Mouse (Mus musculus) kidney, adult 8-10 months (tissue): ENCODE data around the gene Hps4.

Experiments
- DNase-seq, 2 experiments: peaks; one replicate each; pipeline ENCODE4 v3.0.0; 2022

Gene Hps4

GRCm38 (mm10) chr5:112324637-112325545, 18.0 kb upstream of the Hps4 start:
- peak; percentile 32 to 50 for DNase-seq

DNA sequence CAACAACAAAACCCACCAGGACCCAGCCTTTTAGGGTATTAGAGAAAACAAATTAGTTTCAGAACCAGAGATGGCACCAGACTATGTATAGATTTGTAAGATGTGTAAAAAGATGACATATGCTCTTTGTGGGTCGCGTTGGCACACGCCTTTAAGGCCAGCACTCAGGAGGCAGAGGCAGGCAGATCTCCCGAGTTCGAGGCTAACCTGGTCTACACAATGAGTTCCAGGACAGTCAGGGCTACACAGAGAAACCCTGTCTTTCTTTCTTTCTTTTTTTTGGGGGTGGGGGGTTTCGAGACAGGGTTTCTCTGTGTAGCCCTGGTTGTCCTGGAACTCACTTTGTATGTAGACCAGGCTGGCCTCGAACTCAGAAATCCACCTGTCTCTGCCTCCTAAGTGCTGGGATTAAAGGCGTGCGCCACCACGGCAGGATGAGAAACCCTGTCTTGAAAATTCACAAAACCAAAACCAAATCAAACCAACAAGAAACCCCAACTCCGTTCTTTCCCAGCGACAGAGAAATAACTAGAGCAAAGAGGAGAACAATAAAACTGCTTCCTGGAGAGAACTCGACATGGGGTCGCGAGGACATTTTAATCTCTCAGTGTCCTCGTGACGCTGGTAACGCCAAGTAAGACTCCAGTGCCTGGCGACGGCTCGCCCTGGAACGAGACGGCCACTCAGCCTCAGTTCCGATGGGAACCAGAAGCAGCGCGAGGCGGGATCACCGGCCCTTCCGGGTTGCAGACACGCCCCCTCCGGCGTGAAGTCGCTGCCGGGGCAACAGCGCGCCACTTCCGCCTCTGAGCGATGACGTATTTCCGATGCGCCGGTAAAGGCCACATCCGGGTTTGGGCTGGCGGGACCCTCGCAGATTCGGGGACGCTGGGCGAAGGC, 17.1 kb upstream of the Hps4 start, which contains the start of gene Tfip11:
Gene Tfip11, plus strand, starts transcription at position 813 of the 900 bp plus-strand sequence.
- DNase-seq: peak; percentile 94 to 96

- DNase-seq: no peak
Measured at GRCm38 (mm10) chr5:112326446-112327009, 16.4 kb upstream of the Hps4 start.

DNA sequence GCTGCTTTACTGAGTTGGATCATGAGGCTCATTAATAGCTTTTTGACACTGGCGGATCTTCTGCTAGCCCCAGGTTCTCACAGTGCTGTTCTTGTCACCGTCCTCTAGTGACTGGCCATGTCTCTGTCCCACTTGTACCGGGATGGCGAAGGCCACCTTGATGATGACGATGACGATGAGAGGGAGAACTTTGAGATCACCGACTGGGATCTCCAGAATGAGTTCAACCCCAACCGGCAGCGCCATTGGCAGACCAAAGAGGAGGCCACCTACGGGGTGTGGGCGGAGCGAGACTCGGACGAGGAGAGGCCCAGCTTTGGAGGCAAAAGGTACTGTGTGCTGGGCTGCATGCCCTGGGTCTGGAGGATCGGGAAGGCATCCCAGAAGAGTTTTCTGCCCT, 15.0 kb upstream of the Hps4 start:
- no peak for DNase-seq

- no peak for DNase-seq
Measured at GRCm38 (mm10) chr5:112329805-112330564, 12.9 kb upstream of the Hps4 start.

GRCm38 (mm10) chr5:112335473-112335872, 7.4 kb upstream of the Hps4 start:
- DNase-seq: peak; percentile 28 to 65

DNA sequence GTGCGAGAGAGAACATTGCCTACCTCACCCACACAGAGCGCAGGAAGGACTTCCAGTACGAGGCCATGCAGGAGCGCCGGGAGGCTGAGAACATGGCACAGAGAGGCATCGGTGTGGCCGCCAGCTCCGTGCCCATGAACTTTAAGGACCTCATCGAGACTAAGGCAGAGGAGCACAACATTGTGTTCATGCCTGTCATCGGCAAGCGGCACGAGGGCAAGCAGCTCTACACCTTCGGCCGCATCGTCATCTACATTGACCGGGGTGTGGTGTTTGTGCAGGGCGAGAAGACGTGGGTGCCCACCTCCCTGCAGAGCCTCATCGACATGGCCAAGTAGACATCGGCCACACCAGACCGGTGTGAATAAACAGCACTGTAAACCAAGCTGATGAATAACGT, 5.9 kb upstream of the Hps4 start:
- DNase-seq: no peak

DNA sequence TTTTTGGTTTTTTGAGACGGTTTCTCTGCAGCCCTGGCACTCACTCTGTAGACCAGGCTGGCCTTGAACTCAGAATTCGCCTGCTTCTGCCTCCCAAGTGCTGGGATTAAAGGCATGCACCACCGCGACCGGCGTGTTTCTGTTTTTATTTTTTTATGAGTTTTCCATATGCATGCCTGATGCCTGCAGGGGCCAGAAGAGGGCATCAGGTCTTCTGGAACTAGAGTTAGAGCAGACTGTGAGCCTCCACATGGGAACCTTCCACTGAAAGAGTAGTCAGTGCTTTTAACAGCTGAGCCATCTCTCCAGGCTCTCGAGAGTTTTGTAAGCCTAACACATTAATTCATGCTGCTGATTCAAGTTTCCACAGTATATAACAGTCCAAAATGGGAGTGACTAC, 3.7 kb upstream of the Hps4 start:
- no peak for DNase-seq

- peak; percentile 17 to 23 for DNase-seq
Measured at GRCm38 (mm10) chr5:112343205-112343595, 317 bp downstream of the Hps4 start.

DNA sequence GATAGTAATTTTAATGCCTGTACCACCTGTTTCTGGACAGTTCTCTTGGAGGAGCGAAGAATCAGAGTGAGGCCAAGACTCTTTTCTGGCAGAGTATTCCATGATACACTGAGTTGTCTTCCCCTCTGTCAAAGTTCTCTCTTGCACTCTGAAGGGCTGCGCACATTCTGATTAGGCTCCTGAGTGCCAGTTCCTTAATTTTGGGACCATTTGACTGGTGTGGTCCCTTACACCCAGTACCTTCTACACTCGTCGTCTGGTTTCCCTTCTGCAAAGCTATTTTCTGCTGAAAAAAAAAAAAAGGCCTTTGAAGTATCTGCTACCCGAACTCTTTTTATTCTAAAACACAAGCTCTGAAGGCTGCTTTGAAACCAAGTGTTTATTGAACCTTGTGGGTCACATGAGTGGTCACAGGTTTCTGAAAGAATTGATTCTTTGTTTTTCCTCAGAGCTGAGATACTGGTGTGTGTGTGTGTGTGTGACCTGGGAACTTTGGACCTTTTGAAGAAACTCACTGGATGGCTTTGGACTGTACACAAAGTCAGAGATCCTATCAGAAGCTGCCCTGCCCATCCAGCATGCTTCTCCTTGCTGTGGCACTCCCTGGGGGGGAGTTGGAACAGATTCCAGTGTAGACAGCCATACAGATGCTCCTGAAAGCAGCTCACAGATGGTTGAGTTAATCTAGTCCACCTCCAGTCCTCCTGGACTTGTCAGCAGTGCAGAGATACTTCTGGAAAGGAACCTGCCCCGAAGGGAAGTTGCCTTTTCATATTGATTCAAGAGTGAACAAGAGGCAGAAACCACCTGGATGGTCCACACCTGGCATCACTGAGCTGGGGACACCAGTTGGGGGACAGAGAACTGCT, 1.4 kb downstream of the Hps4 start:
- peak; percentile 35 to 63 for DNase-seq

DNA sequence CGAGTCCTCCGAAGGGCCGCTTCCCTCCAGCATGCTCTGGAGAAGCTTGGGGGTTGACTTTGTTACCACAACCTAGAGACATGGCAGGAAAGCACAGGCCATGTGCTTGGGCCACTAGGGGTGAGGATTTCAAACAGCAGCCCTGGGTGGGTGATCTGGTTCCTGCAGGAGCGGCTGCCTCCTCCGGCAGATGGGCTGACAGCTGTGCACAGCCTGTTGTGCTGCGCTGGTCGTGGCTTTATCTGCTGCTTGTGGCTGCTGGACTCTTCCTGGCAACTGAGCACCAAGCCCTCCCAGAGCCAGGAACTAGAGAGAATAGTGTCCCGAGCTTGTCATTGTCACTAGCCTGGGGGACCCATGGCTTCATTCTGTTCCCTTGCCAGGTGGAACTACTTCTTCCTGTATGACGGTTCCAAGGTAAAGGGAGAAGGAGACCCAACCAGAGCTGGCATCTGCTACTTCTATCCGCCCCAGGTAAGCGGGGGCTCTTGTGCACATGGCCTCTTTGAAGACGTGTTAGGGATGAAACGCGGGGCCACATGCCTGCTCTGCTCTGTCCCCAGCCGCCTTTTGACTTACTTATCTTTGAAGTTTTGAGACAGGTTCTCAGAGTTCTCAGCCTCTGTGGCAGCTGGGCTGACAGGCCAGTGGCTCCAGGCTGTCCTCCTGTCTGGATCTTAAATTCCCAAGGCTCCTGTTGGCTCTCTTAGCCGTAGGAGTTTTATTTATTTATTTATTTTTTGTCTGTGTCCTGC, 3.5 kb downstream of the Hps4 start:
- no peak for DNase-seq

GRCm38 (mm10) chr5:112349169-112349568, 6.3 kb downstream of the Hps4 start:
- no peak for DNase-seq

GRCm38 (mm10) chr5:112355493-112355892, 12.6 kb downstream of the Hps4 start:
- DNase-seq: no peak

DNA sequence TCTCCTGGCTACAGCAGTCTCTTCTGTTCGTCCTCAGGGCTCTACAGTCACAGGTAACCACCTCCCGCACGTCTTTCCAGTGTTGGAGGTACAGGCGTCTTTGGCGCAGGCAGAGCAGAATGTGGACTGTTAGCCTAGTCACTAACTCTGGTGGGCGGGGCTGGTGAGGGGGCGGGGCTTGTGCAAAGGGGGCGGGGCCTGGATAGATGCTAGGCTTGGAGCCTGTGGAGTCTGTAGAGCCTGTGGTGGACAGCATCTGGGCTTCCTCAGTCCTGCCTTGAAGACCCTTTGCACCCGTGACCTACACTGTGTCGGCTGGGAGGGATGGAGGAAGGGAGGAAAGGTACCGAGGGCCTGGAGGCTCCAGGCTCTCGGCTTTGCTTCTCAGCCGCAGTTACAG, 13.0 kb downstream of the Hps4 start, which contains the start of gene Gm6583:
Gene Gm6583, minus strand, starts transcription at position 124 of the 400 bp plus-strand sequence.
- no peak for DNase-seq

DNA sequence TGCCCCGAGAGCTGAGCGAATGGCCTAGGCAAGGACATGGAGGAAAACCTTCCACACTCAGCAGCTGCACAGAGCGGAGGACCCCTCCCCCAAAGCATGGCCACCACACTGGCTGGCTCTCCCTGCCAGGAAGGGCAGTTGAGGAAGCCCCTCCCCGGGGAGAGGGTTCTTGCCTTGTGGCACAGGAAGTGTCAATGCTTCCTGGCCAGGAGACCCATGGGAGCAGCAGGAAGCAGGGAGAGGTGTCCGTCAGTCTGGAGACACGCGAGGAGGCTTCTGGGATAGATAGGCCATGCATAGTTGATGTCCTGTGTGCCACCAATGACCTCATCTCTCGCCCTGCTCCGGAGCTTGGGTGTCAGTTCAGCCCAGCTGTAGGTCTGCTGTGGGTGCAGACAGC, 13.4 kb downstream of the Hps4 start:
- peak in 1 of 2 experiments; percentile 31 for DNase-seq

GRCm38 (mm10) chr5:112359520-112359919, 16.6 kb downstream of the Hps4 start:
- DNase-seq: no peak

GRCm38 (mm10) chr5:112360077-112360476, 17.2 kb downstream of the Hps4 start:
- DNase-seq: no peak

DNA sequence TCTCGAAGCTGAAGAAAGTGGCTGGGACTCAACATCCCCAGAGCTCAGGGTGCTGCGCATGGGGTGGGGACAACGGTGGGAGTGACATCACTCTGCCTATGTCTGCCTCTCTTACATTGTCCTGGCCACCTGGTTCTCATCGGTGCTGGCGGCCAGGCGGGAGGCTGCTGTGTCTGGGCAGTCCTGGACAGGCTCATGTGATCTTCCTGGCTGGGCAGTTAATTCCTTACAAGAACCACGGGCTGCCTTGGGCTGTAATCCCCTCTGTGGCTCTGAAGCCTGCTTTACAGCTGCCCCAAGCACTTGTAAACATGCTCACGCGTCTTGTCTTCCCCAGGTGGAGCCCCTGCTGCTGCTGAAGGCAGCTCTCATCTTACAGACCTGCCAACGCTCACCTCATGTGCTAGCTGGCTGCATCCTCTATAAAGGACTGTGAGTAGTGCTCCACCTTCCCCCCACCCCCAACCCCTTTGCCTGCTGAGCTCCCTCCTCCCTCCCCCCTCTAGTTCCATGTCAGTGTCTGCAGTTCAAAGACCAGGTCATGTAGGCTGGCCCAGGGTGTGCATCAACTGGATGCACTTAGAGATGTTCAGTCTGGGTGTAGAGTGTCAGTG, 21.4 kb downstream of the Hps4 start:
- DNase-seq: no peak

DNA sequence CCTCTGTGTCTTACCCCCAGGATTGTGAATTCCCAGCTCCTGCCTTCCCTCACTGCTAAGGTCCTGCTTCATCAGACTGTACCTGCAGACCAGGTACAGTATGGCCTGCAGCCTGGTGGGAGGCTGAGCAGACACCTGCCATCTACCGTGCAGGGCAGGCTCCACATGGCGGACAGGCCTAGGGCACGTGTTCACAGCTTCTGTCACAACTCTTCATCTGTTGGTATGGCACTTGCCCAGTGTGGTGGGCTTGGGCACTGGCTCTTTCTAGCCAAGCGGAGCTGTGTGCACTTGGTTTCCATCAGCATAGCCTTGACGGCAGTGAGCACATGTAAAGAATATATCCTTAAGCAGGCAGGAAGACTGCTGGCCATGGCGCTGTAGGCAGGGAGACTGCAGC, 24.0 kb downstream of the Hps4 start:
- DNase-seq: no peak

- DNase-seq: no peak
Measured at GRCm38 (mm10) chr5:112367338-112367737, 24.5 kb downstream of the Hps4 start.
